Mouse (Mus musculus) lung, adult 2 months (tissue): Measurements from ENCODE around the gene Inpp5f.

Experiments
- CTCF ChIP-seq: fragments of 200-500 bp; IDR thresholded peaks from 2 replicates; pipeline ENCODE4 v1.5.1; 2011; ENCODE audit warnings: mild to moderate bottlenecking, low read length, control low read depth; ENCODE audit not compliant: insufficient read depth
- POLR2A ChIP-seq: fragments of 200-500 bp; IDR thresholded peaks from 2 replicates; pipeline ENCODE4 v1.6.1; 2011; ENCODE audit warnings: low read depth, mild to moderate bottlenecking, control low read depth, low read length, borderline replicate concordance; ENCODE audit errors: extremely low read depth

GRCm38 (mm10) chr7:128610490-128610889 is 638 bp upstream of the Inpp5f start:
- TF ChIP-seq CTCF (no peak), POLR2A (no peak)
